Mouse (Mus musculus) frontal cortex, adult 2 months (tissue): Measurements from ENCODE around the gene Kat14. TPM values are rescaled to one million over a fixed set of nuclear protein-coding genes. Genes with fewer than 3 reads are reported as not detected.

Experiments
- DNase-seq, 2 experiments: peaks; one replicate each; pipeline ENCODE4 v3.0.0; 2022; ENCODE audit warnings: low spot score in 1 of 2; ENCODE audit errors: extremely low spot score in 1 of 2
- polyA plus RNA-seq: library from polyadenylated mRNA; depleted of rRNA; stranded (reverse); fragments of >200 nt; gene quantifications from 2 replicates; pipeline ENCODE4 v1.2.3, GENCODE M21; 2012; rRNA removed

The Kat14 gene
- polyA plus RNA-seq, 1 experiment = 33.0 TPM

- no peak for DNase-seq
Observed at GRCm38 (mm10) chr2:144446360-144446999, 77.7 kb downstream of the Kat14 start.

- DNase-seq = no peak
Observed at GRCm38 (mm10) chr2:144450378-144450777, 81.6 kb downstream of the Kat14 start.

GRCm38 (mm10) chr2:144452364-144453008, 83.7 kb downstream of the Kat14 start:
- peak; percentile 57 to 95 for DNase-seq

Other genes with a start within 250 kb of the Kat14 start
- gene Mgme1, start 98.3 kb upstream of the Kat14 start, polyA plus RNA-seq = 5.9 and 6.0 TPM in 2 replicates
- 74.7 and 83.1 TPM in 2 replicates for gene Snx5, start 98.1 kb upstream of the Kat14 start, polyA plus RNA-seq
- gene Ovol2, start 36.8 kb upstream of the Kat14 start, polyA plus RNA-seq = 6.1 and 8.3 TPM in 2 replicates
- gene Pet117, start within 50 bp of the Kat14 start, polyA plus RNA-seq = 0.76 and 1.8 TPM in 2 replicates
- 73.6 and 78.2 TPM in 2 replicates for gene Dzank1, start 158.4 kb downstream of the Kat14 start, polyA plus RNA-seq
- 18.6 and 21.1 TPM in 2 replicates for gene Polr3f, start 158.7 kb downstream of the Kat14 start, polyA plus RNA-seq
- 31.4 and 33.4 TPM in 2 replicates for gene Rbbp9, start 181.9 kb downstream of the Kat14 start, polyA plus RNA-seq
- 44.2 and 50.1 TPM in 2 replicates for gene Sec23b, start 187.2 kb downstream of the Kat14 start, polyA plus RNA-seq
- 64.6 and 72.2 TPM in 2 replicates for gene Smim26, start 225.1 kb downstream of the Kat14 start, polyA plus RNA-seq
- 57.5 and 68.5 TPM in 2 replicates for gene Dtd1, start 230.9 kb downstream of the Kat14 start, polyA plus RNA-seq